Mouse (Mus musculus) kidney, adult 2 months (tissue): ENCODE results near the gene Ttc34.

Experiments
- CTCF ChIP-seq: fragments of 200-500 bp; conservative IDR thresholded peaks from 2 replicates; pipeline ENCODE4 v1.5.1; 2011; ENCODE audit warnings: low read depth, mild to moderate bottlenecking, control low read depth, low read length, moderate library complexity, mixed read lengths; ENCODE audit not compliant: insufficient read depth, insufficient read length
- POLR2A ChIP-seq: fragments of 200-500 bp; IDR thresholded peaks from one replicate; pipeline ENCODE4 v1.6.1; 2011; ENCODE audit warnings: low read depth, low read length, control low read depth

DNA sequence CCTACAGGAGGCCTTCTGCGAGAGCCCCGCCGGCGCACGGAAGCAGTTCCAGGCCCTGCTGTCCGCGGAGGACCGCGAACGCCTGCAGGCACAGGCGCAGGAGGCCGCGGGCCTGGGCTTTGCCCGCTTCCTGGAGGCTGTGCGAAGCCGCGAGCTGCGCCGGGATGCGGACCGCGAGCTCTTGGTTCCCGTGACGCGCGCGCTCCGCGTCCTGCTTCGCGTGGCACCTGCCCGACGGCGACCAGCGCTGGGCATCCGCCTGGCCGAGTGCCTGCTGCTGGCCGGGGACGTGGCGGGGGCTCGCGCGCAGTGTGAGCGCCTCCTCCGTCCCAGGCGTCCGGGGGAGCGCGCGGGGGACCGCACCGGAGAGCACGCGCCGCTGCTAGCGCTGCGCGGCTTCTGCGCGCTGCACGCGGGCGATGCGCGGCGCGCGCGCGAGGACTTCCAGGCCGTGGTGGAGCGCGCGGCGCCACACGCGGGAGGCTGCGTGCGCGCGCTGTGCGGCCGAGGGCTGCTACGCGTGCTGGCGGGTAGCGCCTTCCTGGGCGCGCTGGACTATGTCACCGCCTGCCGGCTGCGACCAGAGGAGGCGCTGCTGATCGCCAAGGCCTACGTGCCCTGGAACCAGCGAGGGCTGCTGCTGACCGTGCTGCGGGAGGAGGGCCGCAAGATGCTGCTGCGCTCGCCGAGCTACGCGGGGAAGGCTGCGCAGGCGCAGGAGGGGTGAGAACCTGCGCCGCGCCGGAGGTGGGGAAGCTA is 18.6 kb downstream of the Ttc34 start:
- peak; percentile 46; the same call in 1 of the 2 replicates for TF ChIP-seq CTCF
- no peak for TF ChIP-seq POLR2A
